Mouse (Mus musculus) forebrain, embryonic 16.5 days (tissue): ENCODE measurements around the gene Gm20388. TPM values are rescaled to one million over a fixed set of nuclear protein-coding genes. Genes with fewer than 3 reads are reported as not detected.

Experiments
- ATAC-seq: fragments of 200-750 bp; cut with Nextera tagmentation; 2 replicates; pipeline ENCODE4 v1.8.0; 2017; ENCODE audit warnings: mild to moderate bottlenecking, moderate library complexity
- H3K27ac ChIP-seq: fragments of 300-500 bp; sonication (generic); 2 replicates; pipeline ENCODE4 v1.5.1; 2014; ENCODE audit warnings: low read length, control low read depth
- H3K27me3 ChIP-seq: fragments of 300-500 bp; sonication (generic); replicated peaks from 2 replicates; pipeline ENCODE4 v1.6.1; 2014; ENCODE audit warnings: low read length; ENCODE audit not compliant: control insufficient read depth, insufficient read depth
- H3K36me3 ChIP-seq: fragments of 300-500 bp; sonication (generic); 2 replicates; pipeline ENCODE4 v1.6.1; 2014; ENCODE audit not compliant: control insufficient read depth, insufficient read depth
- H3K4me1 ChIP-seq: fragments of 300-500 bp; sonication (generic); replicated peaks from 2 replicates; pipeline ENCODE4 v1.6.1; 2014; ENCODE audit warnings: low read length; ENCODE audit not compliant: control insufficient read depth, insufficient read depth
- H3K4me2 ChIP-seq: fragments of 300-500 bp; sonication (generic); 2 replicates; pipeline ENCODE4 v1.6.1; 2014; ENCODE audit warnings: mild to moderate bottlenecking, low read length, control low read depth
- H3K4me3 ChIP-seq: fragments of 300-500 bp; sonication (generic); replicated peaks from 2 replicates; pipeline ENCODE4 v1.5.1; 2014; ENCODE audit warnings: mild to moderate bottlenecking, low read length, control low read depth
- H3K9ac ChIP-seq: fragments of 300-500 bp; sonication (generic); replicated peaks from 2 replicates; pipeline ENCODE4 v1.6.1; 2014; ENCODE audit warnings: low read depth, low read length, control low read depth
- H3K9me3 ChIP-seq: fragments of 300-500 bp; sonication (generic); 2 replicates; pipeline ENCODE4 v1.6.1; 2016; ENCODE audit warnings: low read length; ENCODE audit not compliant: control insufficient read depth
- WGBS: fragments of 180-500 bp; shearing (Covaris S2); extraction: QIAGEN DNeasy Blood & Tissue Kit; methylation state at CpG from one replicate; pipeline ENCODE4 v1.1.7; 2014; 5-methylcytosine and 5-hydroxymethylcytosine counted together
- polyA plus RNA-seq: library from polyadenylated mRNA; unstranded; fragments of >200 nt; fragmentation: Nextera tagmentation; extraction: Ambion mirVana; gene quantifications from 2 replicates; pipeline ENCODE4 v1.2.1, GENCODE M21; 2015

Gm20388 gene
- polyA plus RNA-seq, 1 experiment from 2014 or later, result 4.7 TPM

- no peak overlapping the region for H3K4me3 ChIP-seq
- WGBS, result 24% methylated on average over 11 of the region's 11 CpGs
- H3K27me3 ChIP-seq, result no peaks in the 10 kb centered on the region
- H3K9ac ChIP-seq, result no peak overlapping the region
- H3K36me3 ChIP-seq, result no peaks in the 10 kb centered on the region
- H3K9me3 ChIP-seq, result no peaks in the 10 kb centered on the region
- peak; percentile 81 for ATAC-seq
- H3K27ac ChIP-seq, result no peak overlapping the region
- H3K4me2 ChIP-seq, result no peak overlapping the region
- peaks cover 9% of the 10 kb centered on the region for H3K4me1 ChIP-seq
Measured at GRCm38 (mm10) chr8:120368814-120369649, 458.4 kb downstream of the Gm20388 start.

GRCm38 (mm10) chr8:120369956-120370355, 459.3 kb downstream of the Gm20388 start:
- Histone ChIP-seq H3K4me3 (no peak overlapping the region), H3K27me3 (no peaks in the 10 kb centered on the region), H3K27ac (no peak overlapping the region), H3K4me1 (peaks cover 18% of the 10 kb centered on the region), H3K36me3 (no peaks in the 10 kb centered on the region), H3K9me3 (no peaks in the 10 kb centered on the region), H3K4me2 (no peak overlapping the region), H3K9ac (no peak overlapping the region)
- WGBS, result 72% methylated on average over 7 of the region's 7 CpGs
- no peak for ATAC-seq

- no peak overlapping the region for H3K27ac ChIP-seq
- no peaks in the 10 kb centered on the region for H3K36me3 ChIP-seq
- 65% methylated on average over 4 of the region's 4 CpGs for WGBS
- no peaks in the 10 kb centered on the region for H3K9me3 ChIP-seq
- peaks cover 23% of the 10 kb centered on the region for H3K4me1 ChIP-seq
- H3K4me2 ChIP-seq, result no peak overlapping the region
- H3K9ac ChIP-seq, result no peak overlapping the region
- no peak for ATAC-seq
- H3K4me3 ChIP-seq, result no peak overlapping the region
- no peaks in the 10 kb centered on the region for H3K27me3 ChIP-seq
Measured at GRCm38 (mm10) chr8:120370461-120370860, 459.8 kb downstream of the Gm20388 start.

GRCm38 (mm10) chr8:120371146-120371545, 460.5 kb downstream of the Gm20388 start:
- H3K9ac ChIP-seq, result no peak overlapping the region
- no peak overlapping the region for H3K4me3 ChIP-seq
- H3K4me2 ChIP-seq, result no peak overlapping the region
- no peaks in the 10 kb centered on the region for H3K27me3 ChIP-seq
- ATAC-seq, result no peak
- H3K9me3 ChIP-seq, result no peaks in the 10 kb centered on the region
- H3K4me1 ChIP-seq, result peaks cover 28% of the 10 kb centered on the region
- H3K36me3 ChIP-seq, result no peaks in the 10 kb centered on the region
- no peak overlapping the region for H3K27ac ChIP-seq
- 81% methylated on average over 5 of the region's 5 CpGs for WGBS

- 88% methylated on average over 8 of the region's 8 CpGs for WGBS
- Histone ChIP-seq H3K4me2 (no peak overlapping the region), H3K4me1 (peaks cover 34% of the 10 kb centered on the region), H3K4me3 (no peak overlapping the region), H3K36me3 (no peaks in the 10 kb centered on the region), H3K27ac (no peak overlapping the region), H3K9ac (no peak overlapping the region), H3K27me3 (no peaks in the 10 kb centered on the region), H3K9me3 (no peaks in the 10 kb centered on the region)
- ATAC-seq, result no peak
Measured at GRCm38 (mm10) chr8:120371725-120372457, 461.2 kb downstream of the Gm20388 start.

- no peak overlapping the region for H3K9ac ChIP-seq
- H3K4me2 ChIP-seq, result no peak overlapping the region
- WGBS, result 96% methylated on average over 6 of the region's 6 CpGs
- no peaks in the 10 kb centered on the region for H3K36me3 ChIP-seq
- H3K27me3 ChIP-seq, result no peaks in the 10 kb centered on the region
- peaks cover 41% of the 10 kb centered on the region for H3K4me1 ChIP-seq
- H3K27ac ChIP-seq, result no peak overlapping the region
- no peak overlapping the region for H3K4me3 ChIP-seq
- no peak for ATAC-seq
- H3K9me3 ChIP-seq, result no peaks in the 10 kb centered on the region
Measured at GRCm38 (mm10) chr8:120372684-120373083, 462.0 kb downstream of the Gm20388 start.

- no peak for ATAC-seq
Measured at GRCm38 (mm10) chr8:120373621-120374020, 463.0 kb downstream of the Gm20388 start.

GRCm38 (mm10) chr8:120374070-120374469, 463.4 kb downstream of the Gm20388 start:
- Histone ChIP-seq H3K36me3 (no peaks in the 10 kb centered on the region), H3K4me3 (no peak overlapping the region), H3K9me3 (no peaks in the 10 kb centered on the region), H3K27me3 (no peaks in the 10 kb centered on the region), H3K4me1 (peaks cover 52% of the 10 kb centered on the region), H3K4me2 (no peak overlapping the region), H3K27ac (peak overlapping the region; percentile 56), H3K9ac (peak overlapping the region; percentile 41)
- WGBS, result 50% methylated on average over 1 of the region's 1 CpGs
- no peak for ATAC-seq

More at GRCm38 (mm10) chr8:120373621-120374020, 463.0 kb downstream of the Gm20388 start:
- no peak overlapping the region for H3K9ac ChIP-seq
- peaks cover 49% of the 10 kb centered on the region for H3K4me1 ChIP-seq
- H3K27ac ChIP-seq, result no peak overlapping the region
- no peaks in the 10 kb centered on the region for H3K9me3 ChIP-seq
- 76% methylated on average over 3 of the region's 3 CpGs for WGBS
- H3K4me2 ChIP-seq, result no peak overlapping the region
- H3K36me3 ChIP-seq, result no peaks in the 10 kb centered on the region
- H3K27me3 ChIP-seq, result no peaks in the 10 kb centered on the region
- H3K4me3 ChIP-seq, result no peak overlapping the region

- Histone ChIP-seq H3K4me3 (no peak overlapping the region), H3K9me3 (no peaks in the 10 kb centered on the region), H3K4me2 (no peak overlapping the region), H3K9ac (peak overlapping the region; percentile 41), H3K27ac (peak overlapping the region; percentile 56), H3K27me3 (no peaks in the 10 kb centered on the region), H3K4me1 (peaks cover 50% of the 10 kb centered on the region), H3K36me3 (no peaks in the 10 kb centered on the region)
- ATAC-seq, result no peak; the same call in 1 of the 2 replicates
- WGBS, result 34% methylated on average over 9 of the region's 9 CpGs
Measured at GRCm38 (mm10) chr8:120374514-120374913, 463.9 kb downstream of the Gm20388 start.
